Mouse (Mus musculus): ENCODE results near the gene Afap1l2. TPM values are rescaled to one million over a fixed set of nuclear protein-coding genes. Genes with fewer than 3 reads are reported as not detected.

The Afap1l2 gene
- polyA plus RNA-seq, 2 experiments: 6.8 TPM

DNA sequence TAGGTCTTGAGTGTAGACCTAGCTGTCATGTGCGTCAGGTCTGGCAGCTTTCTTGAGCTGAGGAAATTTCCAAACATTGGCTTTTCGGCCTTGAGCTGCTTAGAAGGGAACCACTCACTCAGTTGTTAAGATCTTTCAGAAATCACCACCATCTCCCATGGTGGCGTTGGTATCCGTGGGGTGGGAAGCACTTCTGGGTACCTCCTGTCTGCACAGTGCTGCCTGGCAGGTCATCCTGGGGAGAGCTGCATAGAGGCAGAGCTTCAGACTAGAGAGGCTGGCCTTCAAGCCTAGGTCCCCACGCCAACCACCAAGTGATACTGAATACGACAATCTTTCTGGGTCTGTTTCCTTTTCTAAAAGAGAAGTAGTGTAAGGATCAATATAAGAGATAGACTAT, 21.4 kb upstream of the Afap1l2 start:
- whole genome bisulfite sequencing: 88% methylated on average over 6 of the region's 6 CpGs
- ATAC-seq (ENCODE audit: low FRiP score, low read depth): no peak
- H3K9ac ChIP-seq (ENCODE audit: low read depth, low read length, severe bottlenecking): no peak overlapping the region

GRCm38 (mm10) chr19:57028327-57029179, 20.5 kb upstream of the Afap1l2 start:
- Histone ChIP-seq H3K9ac (ENCODE audit: low read depth, low read length, severe bottlenecking) (no peak overlapping the region), H3K4me3 (replicated peaks; ENCODE audit: low read length) (no peak overlapping the region), H3K4me1 (ENCODE audit: control insufficient read depth, insufficient read depth, low read length) (no peaks in the 10 kb centered on the region), H3K36me3 (ENCODE audit: control insufficient read depth, insufficient read depth, low read length) (no peaks in the 10 kb centered on the region), H3K27ac (replicated peaks; ENCODE audit: low read depth, low read length) (no peak overlapping the region), H3K4me2 (replicated peaks; ENCODE audit: low read depth, low read length, severe bottlenecking) (no peak overlapping the region), H3K9me3 (ENCODE audit: control insufficient read depth, low read length) (peaks cover 8% of the 10 kb centered on the region; the same call in 1 of the 2 replicates), H3K27me3 (ENCODE audit: control insufficient read depth, insufficient read depth, low read length) (no peaks in the 10 kb centered on the region)
- no peak for ATAC-seq (ENCODE audit: low FRiP score, low read depth)
- TF ChIP-seq POLR2A (IDR thresholded peaks at IDR 0.05; ENCODE audit: borderline replicate concordance, extremely low read depth, insufficient read depth, insufficient read length): no peak
- no peak for DNase-seq (ENCODE audit: low spot score)
- 68% methylated on average over 8 of the region's 8 CpGs for WGBS

More for the DNA sequence above, 21.4 kb upstream of the Afap1l2 start:
- H3K27me3 ChIP-seq (ENCODE audit: control insufficient read depth, insufficient read depth, low read length): no peaks in the 10 kb centered on the region
- no peak overlapping the region for H3K4me2 ChIP-seq (replicated peaks; ENCODE audit: low read depth, low read length, severe bottlenecking)
- peaks cover 8% of the 10 kb centered on the region; the same call in 1 of the 2 replicates for H3K9me3 ChIP-seq (ENCODE audit: control insufficient read depth, low read length)
- H3K27ac ChIP-seq (replicated peaks; ENCODE audit: low read depth, low read length): no peak overlapping the region
- H3K4me1 ChIP-seq (ENCODE audit: control insufficient read depth, insufficient read depth, low read length): no peaks in the 10 kb centered on the region
- no peak for DNase-seq (ENCODE audit: low spot score)
- H3K36me3 ChIP-seq (ENCODE audit: control insufficient read depth, insufficient read depth, low read length): no peaks in the 10 kb centered on the region
- H3K4me3 ChIP-seq (replicated peaks; ENCODE audit: low read length): no peak overlapping the region
- no peak for TF ChIP-seq POLR2A (IDR thresholded peaks at IDR 0.05; ENCODE audit: borderline replicate concordance, extremely low read depth, insufficient read depth, insufficient read length)

DNA sequence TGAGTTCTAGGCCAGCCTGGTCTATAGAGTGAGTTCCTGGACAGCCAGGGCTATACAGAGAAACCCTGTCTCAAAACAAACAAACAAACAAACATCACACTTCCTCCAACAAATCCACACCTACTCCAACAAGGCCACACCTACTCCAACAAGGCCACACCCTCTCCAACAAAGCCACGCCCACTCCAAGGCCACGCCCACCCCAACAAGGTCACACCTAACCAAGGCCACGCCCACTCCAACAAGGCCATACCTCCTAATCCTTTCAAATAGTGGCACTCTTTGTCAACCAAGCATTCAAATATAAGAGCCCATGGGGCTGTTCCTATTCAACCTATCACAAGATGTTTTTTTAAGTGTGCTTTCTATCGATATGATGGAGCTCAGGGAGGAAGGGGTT, 18.5 kb upstream of the Afap1l2 start:
- H3K27me3 ChIP-seq (ENCODE audit: control insufficient read depth, insufficient read depth, low read length): no peaks in the 10 kb centered on the region
- H3K36me3 ChIP-seq (ENCODE audit: control insufficient read depth, insufficient read depth, low read length): no peaks in the 10 kb centered on the region
- no peak for TF ChIP-seq POLR2A (IDR thresholded peaks at IDR 0.05; ENCODE audit: borderline replicate concordance, extremely low read depth, insufficient read depth, insufficient read length)
- H3K4me3 ChIP-seq (replicated peaks; ENCODE audit: low read length): no peak overlapping the region
- peaks cover 8% of the 10 kb centered on the region; the same call in 1 of the 2 replicates for H3K9me3 ChIP-seq (ENCODE audit: control insufficient read depth, low read length)
- H3K27ac ChIP-seq (replicated peaks; ENCODE audit: low read depth, low read length): no peak overlapping the region
- no peak for ATAC-seq (ENCODE audit: low FRiP score, low read depth)
- H3K9ac ChIP-seq (ENCODE audit: low read depth, low read length, severe bottlenecking): no peak overlapping the region
- H3K4me2 ChIP-seq (replicated peaks; ENCODE audit: low read depth, low read length, severe bottlenecking): no peak overlapping the region
- H3K4me1 ChIP-seq (ENCODE audit: control insufficient read depth, insufficient read depth, low read length): no peaks in the 10 kb centered on the region
- 61% methylated on average over 4 of the region's 4 CpGs for WGBS
- no peak for DNase-seq (ENCODE audit: low spot score)

DNA sequence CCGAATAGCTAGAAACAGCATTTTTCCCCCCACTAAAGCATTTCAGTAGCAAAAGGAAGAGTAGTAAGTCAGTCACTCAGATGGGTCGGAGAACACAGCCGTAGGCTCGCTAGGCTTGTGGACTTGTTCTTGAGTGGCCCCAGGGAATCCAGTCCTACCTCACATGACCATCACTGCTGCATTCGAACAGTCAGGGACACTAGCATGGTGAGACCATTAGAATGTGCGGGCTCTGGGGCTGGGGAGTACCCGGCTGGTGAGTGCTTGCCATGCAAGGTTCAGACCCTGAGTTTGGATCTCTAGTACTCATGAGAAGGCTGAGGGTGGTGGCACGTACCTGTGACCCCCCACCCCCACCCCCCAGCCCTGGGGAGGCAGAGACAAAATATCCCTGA, 9.8 kb upstream of the Afap1l2 start:
- Histone ChIP-seq H3K36me3 (ENCODE audit: control insufficient read depth, insufficient read depth, low read length) (no peaks in the 10 kb centered on the region), H3K27ac (replicated peaks; ENCODE audit: low read depth, low read length) (no peak overlapping the region), H3K4me3 (replicated peaks; ENCODE audit: low read length) (no peak overlapping the region), H3K4me1 (ENCODE audit: control insufficient read depth, insufficient read depth, low read length) (peaks cover 4% of the 10 kb centered on the region), H3K9ac (ENCODE audit: low read depth, low read length, severe bottlenecking) (no peak overlapping the region), H3K4me2 (replicated peaks; ENCODE audit: low read depth, low read length, severe bottlenecking) (no peak overlapping the region), H3K27me3 (ENCODE audit: control insufficient read depth, insufficient read depth, low read length) (no peaks in the 10 kb centered on the region), H3K9me3 (ENCODE audit: control insufficient read depth, low read length) (no peaks in the 10 kb centered on the region)
- DNase-seq (ENCODE audit: low spot score): no peak
- WGBS: 70% methylated on average over 8 of the region's 8 CpGs
- TF ChIP-seq POLR2A (IDR thresholded peaks at IDR 0.05; ENCODE audit: borderline replicate concordance, extremely low read depth, insufficient read depth, insufficient read length): no peak
- ATAC-seq (ENCODE audit: low FRiP score, low read depth): no peak

DNA sequence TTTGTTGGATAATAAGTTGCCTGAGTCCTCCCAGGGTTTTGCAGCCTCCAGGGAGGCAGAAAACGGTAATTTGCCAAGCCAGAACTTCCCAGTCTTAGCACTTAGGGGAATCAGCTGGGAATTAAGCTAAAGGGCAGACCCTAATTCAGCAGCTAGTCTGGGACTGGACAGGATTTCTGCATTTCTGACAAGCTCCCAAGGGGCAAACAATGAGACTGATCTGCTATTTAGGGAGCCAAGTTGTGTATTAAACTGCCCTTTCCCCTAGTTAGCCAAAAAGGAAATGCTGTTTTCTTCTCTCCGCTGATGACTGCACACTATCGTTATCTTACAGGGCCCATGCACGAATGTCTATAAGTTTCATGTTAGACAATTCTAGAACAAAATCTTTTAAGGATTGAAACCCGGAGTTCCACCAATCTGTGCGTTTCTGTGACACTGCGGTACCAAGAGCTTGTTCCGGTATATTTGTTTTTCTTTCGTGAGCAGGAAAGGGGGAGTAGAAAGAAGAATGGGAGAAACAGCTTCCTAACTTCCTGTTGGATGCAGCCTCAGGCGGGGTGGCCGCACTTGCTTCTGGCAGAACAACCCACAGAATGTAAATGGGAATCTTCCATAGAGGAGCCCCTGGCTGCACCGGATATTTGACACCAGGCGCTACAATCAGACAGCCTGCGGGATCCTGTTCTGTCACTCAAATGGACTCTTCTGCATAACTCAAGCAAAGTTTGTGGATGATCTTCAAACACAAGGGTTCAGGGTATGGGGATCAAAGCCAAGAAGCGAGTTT, 9.2 kb upstream of the Afap1l2 start:
- Histone ChIP-seq H3K4me2 (replicated peaks; ENCODE audit: low read depth, low read length, severe bottlenecking) (no peak overlapping the region), H3K4me1 (ENCODE audit: control insufficient read depth, insufficient read depth, low read length) (peaks cover 4% of the 10 kb centered on the region), H3K27me3 (ENCODE audit: control insufficient read depth, insufficient read depth, low read length) (no peaks in the 10 kb centered on the region), H3K9ac (ENCODE audit: low read depth, low read length, severe bottlenecking) (no peak overlapping the region), H3K4me3 (replicated peaks; ENCODE audit: low read length) (no peak overlapping the region), H3K27ac (replicated peaks; ENCODE audit: low read depth, low read length) (no peak overlapping the region), H3K36me3 (ENCODE audit: control insufficient read depth, insufficient read depth, low read length) (no peaks in the 10 kb centered on the region), H3K9me3 (ENCODE audit: control insufficient read depth, low read length) (no peaks in the 10 kb centered on the region)
- WGBS: 45% methylated on average over 15 of the region's 15 CpGs
- TF ChIP-seq POLR2A (IDR thresholded peaks at IDR 0.05; ENCODE audit: borderline replicate concordance, extremely low read depth, insufficient read depth, insufficient read length): no peak
- no peak for ATAC-seq (ENCODE audit: low FRiP score, low read depth)
- DNase-seq (ENCODE audit: low spot score): no peak
